Mouse (Mus musculus) thymus, postnatal 0 days (tissue): ENCODE results near the gene Igsf8. TPM values are rescaled to one million over a fixed set of nuclear protein-coding genes. Genes with fewer than 3 reads are reported as not detected.

ENCODE experiments used
- DNase-seq: peaks from one replicate; pipeline ENCODE4 v3.0.0-alpha.2; 2015; ENCODE audit warnings: low spot score
- polyA plus RNA-seq: library from polyadenylated mRNA; unstranded; fragments of >200 nt; fragmentation: Nextera tagmentation; extraction: Ambion mirVana; gene quantifications from 2 replicates; pipeline ENCODE4 v1.2.1, GENCODE M21; 2015

Igsf8 gene
- polyA plus RNA-seq, 1 experiment from 2014 or later, result 24.2 TPM

DNA sequence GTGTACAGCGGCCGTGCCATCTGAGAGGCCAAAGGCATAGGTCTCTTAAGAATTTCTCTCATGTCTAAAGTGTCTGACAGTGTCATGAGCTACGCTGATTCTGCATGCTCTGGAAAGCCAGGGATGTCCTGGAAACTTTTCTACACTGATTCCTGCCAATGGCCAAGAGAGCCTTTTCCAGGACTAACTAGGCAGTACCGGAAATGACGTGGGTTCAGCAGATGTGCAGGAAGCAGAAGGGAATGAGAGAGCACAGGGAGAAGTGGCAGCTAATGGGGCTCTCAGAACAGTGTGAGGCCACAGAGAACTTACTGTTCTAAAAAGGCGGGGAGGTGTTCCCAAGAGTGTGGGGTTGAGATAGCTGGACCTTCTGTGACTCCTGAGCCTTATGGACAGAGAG, 11.9 kb downstream of the Igsf8 start:
- no peak for DNase-seq

- no peak for DNase-seq
Measured at GRCm38 (mm10) chr1:172274116-172274515, 12.7 kb downstream of the Igsf8 start.

DNA sequence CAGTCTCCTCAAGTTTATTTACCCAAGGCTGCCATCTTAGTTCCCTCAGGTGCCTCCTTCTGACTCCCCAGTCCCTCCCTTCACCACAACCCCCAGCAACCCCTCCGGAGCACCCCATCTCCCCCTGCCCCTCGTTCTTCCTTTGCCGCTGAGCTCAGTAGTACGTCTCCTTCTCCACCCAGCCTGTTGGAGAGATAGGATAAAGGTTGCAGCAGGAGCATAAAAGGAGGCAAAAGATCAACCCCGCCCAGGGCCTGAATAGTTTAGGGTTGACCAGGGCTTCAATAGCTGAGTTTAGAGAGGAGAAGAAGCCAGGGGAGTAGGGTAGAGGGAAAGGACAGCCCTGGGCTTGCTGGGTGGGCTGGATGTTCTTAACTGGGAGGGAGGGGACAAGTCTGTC, 13.1 kb downstream of the Igsf8 start:
- no peak for DNase-seq

DNA sequence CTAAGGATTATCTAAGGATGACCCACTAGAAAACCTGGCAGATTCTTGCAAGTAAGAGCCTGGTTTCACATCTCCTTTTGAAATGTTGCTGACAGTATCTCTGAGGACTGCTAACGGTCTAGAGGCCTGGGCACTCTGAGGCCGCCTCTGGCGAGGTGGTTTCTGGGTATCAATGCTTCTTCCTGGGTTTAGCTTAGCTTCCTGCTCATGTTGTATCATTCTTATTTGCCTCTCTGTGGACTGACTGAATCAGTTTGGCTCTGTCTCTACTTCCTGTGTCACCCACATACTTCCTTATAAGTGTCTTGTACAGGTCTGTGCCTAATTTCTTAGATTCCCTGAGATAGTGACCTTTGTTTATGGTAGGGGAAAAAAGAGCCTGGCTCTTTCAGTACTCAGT, 15.7 kb downstream of the Igsf8 start:
- peak; percentile 14 for DNase-seq

DNA sequence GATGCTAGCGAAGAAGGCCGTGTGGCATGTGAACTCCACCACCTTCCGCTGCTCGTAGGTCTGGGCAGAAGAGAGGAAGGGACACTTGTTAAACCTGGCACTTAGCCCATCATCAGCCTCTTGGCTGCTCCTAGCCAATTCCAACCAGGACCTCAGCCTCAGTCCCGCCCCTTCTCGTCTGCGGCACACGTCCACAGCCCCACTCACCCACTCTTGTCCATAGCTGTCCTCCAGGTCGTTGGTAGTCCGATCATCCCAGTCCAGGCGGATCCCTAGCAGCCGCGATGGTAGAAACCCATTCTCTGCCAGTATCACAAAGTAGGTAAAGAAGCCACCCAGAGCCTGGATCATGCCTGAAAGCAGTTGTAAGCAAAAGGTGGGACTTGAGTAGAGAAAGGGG, 16.9 kb downstream of the Igsf8 start:
- no peak for DNase-seq

DNA sequence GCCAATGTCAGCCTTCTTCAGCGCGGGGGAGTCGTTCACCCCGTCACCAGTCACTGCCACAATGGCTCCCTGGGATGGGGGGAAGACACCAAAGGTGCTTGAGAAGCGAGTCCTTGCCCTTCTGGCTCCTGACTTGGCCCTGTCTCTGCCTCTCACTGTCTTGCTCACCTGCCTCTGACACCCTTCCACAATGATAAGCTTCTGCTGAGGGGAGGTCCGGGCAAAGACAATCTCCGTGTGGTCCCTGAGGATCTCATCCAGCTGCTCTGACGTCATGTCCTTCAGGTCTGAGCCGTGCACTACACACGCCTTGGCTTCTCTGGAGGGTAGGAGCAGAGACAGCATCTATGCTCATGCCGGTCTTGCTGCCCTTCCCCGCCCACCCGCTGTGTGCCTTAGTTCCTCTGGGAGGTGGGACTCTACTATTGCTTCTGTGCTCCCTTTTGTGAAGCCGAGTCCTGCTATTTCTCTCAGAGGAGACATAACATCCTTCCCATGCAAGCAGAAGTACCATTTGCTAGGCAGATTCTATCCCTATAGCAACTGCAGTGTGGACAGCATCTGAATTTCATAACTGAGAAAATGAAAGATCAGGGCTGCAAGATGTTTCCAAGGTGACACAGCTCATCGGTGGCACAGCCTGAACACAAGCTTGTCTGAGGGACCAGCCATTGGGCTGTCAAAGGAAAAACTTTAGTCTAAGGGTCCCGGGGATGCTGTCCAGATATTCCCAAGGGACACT, 18.5 kb downstream of the Igsf8 start:
- DNase-seq, result no peak

- no peak for DNase-seq
Measured at GRCm38 (mm10) chr1:172281522-172282254, 20.2 kb downstream of the Igsf8 start.

DNA sequence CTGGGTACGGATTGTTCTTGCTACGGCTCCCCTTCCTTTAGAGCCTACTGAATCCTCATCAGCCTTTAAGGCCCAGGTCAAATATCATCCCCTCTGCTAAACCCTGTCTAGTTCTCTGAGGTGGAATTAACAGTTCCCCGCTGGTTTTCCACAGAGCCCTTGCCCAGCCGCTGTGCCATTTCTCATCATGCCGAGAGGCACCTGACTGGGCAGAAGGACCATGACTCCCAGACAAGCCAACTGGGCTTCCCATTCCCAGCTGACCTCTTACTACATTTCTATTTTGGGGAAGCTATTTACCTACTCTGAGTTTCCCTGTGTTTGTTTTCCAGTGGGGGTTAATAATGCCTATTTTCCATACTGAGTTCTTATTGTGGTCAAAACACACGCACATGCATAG, 21.6 kb downstream of the Igsf8 start:
- no peak for DNase-seq

DNA sequence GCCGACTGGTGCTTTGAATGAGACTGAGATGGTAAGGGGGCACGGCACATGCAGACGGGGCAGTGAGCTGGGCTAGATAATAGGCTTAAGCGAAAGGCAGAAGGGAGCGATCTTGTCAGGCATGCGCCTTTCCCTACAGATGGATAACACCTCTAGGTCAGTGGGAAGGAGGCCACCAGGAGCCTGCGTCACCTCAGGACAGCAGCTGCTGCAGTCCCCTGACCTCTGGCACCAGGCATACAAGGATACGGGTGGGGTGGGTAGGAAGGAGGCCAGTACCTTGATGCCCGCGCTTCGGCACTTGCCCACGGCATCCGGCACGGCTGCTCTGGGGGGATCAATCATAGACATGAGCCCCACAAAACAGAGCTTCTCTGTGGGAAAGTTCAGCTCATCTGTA, 22.8 kb downstream of the Igsf8 start:
- no peak for DNase-seq

DNA sequence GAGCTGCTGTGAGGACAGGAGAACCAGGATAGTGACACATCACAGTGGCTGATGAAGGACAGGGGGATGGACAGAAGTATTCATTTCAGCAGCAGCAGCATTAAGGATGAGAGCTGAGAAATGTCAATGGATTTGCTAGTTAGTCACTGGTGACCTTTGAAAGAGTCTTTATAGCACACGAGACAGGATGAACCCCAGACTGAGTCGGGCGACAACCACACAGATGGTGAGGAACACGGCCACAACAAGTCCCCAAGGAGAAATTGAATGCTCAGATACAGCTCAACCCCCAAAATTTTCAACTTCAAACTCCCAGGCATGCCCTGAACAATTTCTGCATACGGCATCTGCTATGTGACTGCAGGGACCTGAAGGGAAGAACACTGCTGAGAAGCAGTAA, 25.3 kb downstream of the Igsf8 start:
- no peak for DNase-seq

- no peak for DNase-seq
Measured at GRCm38 (mm10) chr1:172288900-172289616, 27.6 kb downstream of the Igsf8 start.

DNA sequence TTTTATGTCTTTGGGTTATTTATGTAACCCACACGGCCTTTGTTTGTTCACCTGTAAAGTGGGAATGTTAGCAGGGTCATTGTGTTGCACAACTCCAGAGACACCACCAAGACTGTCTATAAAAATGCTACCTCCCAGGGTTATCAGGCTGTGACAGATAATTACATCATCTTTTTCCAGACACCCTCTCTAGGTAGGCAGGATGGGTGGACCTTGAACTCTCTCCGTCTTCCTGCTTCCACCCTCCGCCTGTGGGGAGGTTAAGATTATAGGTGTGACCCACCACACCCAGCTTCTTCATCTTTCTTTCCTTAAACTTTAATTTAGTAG, 28.1 kb downstream of the Igsf8 start:
- no peak for DNase-seq

GRCm38 (mm10) chr1:172292880-172293279, 31.4 kb downstream of the Igsf8 start:
- no peak for DNase-seq

GRCm38 (mm10) chr1:172293449-172293848, 32.0 kb downstream of the Igsf8 start:
- no peak for DNase-seq

GRCm38 (mm10) chr1:172295751-172296197, 34.3 kb downstream of the Igsf8 start:
- no peak for DNase-seq

- DNase-seq, result no peak
Measured at GRCm38 (mm10) chr1:172296816-172297510, 35.5 kb downstream of the Igsf8 start.

- DNase-seq, result no peak
Measured at GRCm38 (mm10) chr1:172297611-172298537, 36.4 kb downstream of the Igsf8 start, which contains the start of gene Atp1a2. Gene Atp1a2 (minus strand): TSS chr1:172298064.

- DNase-seq, result no peak
Measured at GRCm38 (mm10) chr1:172299528-172299927, 38.1 kb downstream of the Igsf8 start.

DNA sequence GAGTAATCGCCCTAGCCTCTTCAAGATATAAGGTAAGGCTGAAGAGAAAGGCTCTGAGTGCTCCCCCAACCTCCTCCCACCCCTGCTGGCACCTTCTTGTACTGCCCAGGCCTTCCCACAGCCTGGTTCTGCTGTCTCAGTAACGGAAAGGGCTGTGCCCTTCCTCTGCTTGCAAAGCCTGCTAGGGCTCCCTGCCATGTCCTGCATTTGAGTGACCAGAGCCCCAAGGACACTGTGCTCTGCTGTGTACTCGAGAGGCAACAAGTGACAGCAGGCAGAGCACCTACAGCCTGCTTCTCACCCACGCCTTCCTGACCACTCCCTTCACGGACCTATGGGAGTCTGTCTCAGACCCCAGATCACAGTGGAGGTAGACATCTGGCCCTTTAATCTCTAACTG, 38.8 kb downstream of the Igsf8 start:
- no peak for DNase-seq

- no peak for DNase-seq
Measured at GRCm38 (mm10) chr1:172301180-172301579, 39.7 kb downstream of the Igsf8 start.

GRCm38 (mm10) chr1:172302311-172302710, 40.9 kb downstream of the Igsf8 start:
- no peak for DNase-seq
